Comparison of ENCODE assay signal across 20 mouse cellular contexts in the genomic region with DNA sequence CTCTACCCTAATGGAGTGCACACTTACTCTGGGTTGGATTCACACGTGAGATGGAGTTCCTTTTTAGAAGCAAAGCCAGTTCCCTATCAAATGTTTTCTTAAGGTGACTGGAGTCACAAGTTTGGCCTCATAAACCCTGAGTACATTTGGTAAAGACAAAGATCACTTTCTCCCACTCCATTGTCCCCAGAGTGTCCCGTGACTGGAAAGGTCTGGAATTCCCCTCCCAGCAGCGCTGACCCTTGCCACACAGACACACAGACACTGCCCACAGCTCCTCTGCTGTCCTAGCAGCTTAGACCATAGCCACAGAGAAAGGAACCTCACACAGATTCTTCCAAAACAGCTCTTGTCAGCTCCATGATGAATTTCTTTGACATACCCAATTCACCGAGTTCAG. TPM values are rescaled to one million over a fixed set of nuclear protein-coding genes. Genes with fewer than 3 reads are reported as not detected.
A peak's percentile ranks its signal among the peaks of the same experiment; 100 is the strongest.
DNase-seq lines count a peak whose midpoint lies in the region; ATAC-seq and TF ChIP-seq lines count a peak whose summit lies in the region.
"Had no signal": no experiment of that assay in that cellular context is flagged by ENCODE, and none has a peak within 500 bp of the region (broad histone marks: within the 10 kb centered on the region; RNA-seq: fewer than 3 reads in every experiment).

No protein-coding gene starts in this region.

- no peak for TF ChIP-seq POLR2A in olfactory bulb, adult 2 months (IDR thresholded peaks at IDR 0.05; ENCODE audit: insufficient read depth, low read depth, low read length)

- no peak overlapping the region for H3K9ac ChIP-seq in kidney, embryonic 14.5 days (ENCODE audit: low read depth, low read length)
- no peak overlapping the region for H3K9ac ChIP-seq in midbrain, embryonic 14.5 days (replicated peaks; ENCODE audit: low read length)
- H3K9ac ChIP-seq in neural tube, embryonic 15.5 days (replicated peaks), result no peak overlapping the region
- H3K9ac ChIP-seq: embryonic facial prominence, embryonic 12.5 days; hindbrain, embryonic 14.5 days; intestine, embryonic 15.5 days; limb, embryonic 15.5 days had no signal

- WGBS in kidney, embryonic 14.5 days, result 48% methylated on average over 4 of the region's 4 CpGs
- WGBS in olfactory bulb, adult 2 months, result 69% methylated on average over 4 of the region's 4 CpGs
- 74% methylated on average over 4 of the region's 4 CpGs for WGBS in forebrain, embryonic 10.5 days
- WGBS in midbrain, embryonic 14.5 days, result 73% methylated on average over 4 of the region's 4 CpGs
- 55% methylated on average over 4 of the region's 4 CpGs for WGBS in neural tube, embryonic 15.5 days

- no peak overlapping the region for H3K4me2 ChIP-seq in kidney, embryonic 14.5 days (replicated peaks; ENCODE audit: low read depth, low read length)
- no peak overlapping the region for H3K4me2 ChIP-seq in midbrain, embryonic 14.5 days (ENCODE audit: low read length)
- no peak overlapping the region for H3K4me2 ChIP-seq in neural tube, embryonic 15.5 days
- H3K4me2 ChIP-seq: embryonic facial prominence, embryonic 12.5 days; hindbrain, embryonic 14.5 days; intestine, embryonic 15.5 days; limb, embryonic 15.5 days had no signal

- H3K4me1 ChIP-seq in kidney, embryonic 14.5 days (ENCODE audit: control insufficient read depth, insufficient read depth, low read length), result no peaks in the 10 kb centered on the region
- peaks cover 20% of the 10 kb centered on the region for H3K4me1 ChIP-seq in brown adipose tissue, adult 24 weeks (ENCODE audit: control insufficient read depth, insufficient read depth, insufficient read length, low read length)
- H3K4me1 ChIP-seq in olfactory bulb, adult 2 months (ENCODE audit: control insufficient read depth, insufficient read depth, low read length), result peaks cover 13% of the 10 kb centered on the region; the same call in 1 of the 2 replicates
- peaks cover 12% of the 10 kb centered on the region; the same call in 1 of the 2 replicates for H3K4me1 ChIP-seq in forebrain, embryonic 10.5 days
- H3K4me1 ChIP-seq in midbrain, embryonic 14.5 days (ENCODE audit: control insufficient read depth, insufficient read depth, low read length), result no peaks in the 10 kb centered on the region
- H3K4me1 ChIP-seq in neural tube, embryonic 15.5 days, result peaks cover 18% of the 10 kb centered on the region
- H3K4me1 ChIP-seq: embryonic facial prominence, embryonic 12.5 days; intestine, embryonic 15.5 days had no signal

- no peak for ATAC-seq in kidney, embryonic 14.5 days (ENCODE audit: low FRiP score, low TSS enrichment)
- ATAC-seq in midbrain, embryonic 14.5 days (ENCODE audit: low FRiP score, low TSS enrichment), result no peak
- ATAC-seq in neural tube, embryonic 15.5 days (ENCODE audit: low FRiP score), result no peak
- ATAC-seq: forebrain, embryonic 16.5 days; intestine, embryonic 15.5 days had no signal

- no peak for TF ChIP-seq CTCF in olfactory bulb, adult 2 months (IDR thresholded peaks at IDR 0.05; ENCODE audit: insufficient read depth, low read depth, low read length)

- H3K4me3 ChIP-seq in kidney, embryonic 14.5 days (ENCODE audit: low read length), result no peak overlapping the region
- H3K4me3 ChIP-seq in brown adipose tissue, adult 24 weeks (ENCODE audit: insufficient read depth, low read depth, low read length), result no peak overlapping the region
- H3K4me3 ChIP-seq in olfactory bulb, adult 2 months (ENCODE audit: insufficient read depth, low read depth, low read length), result no peak overlapping the region
- H3K4me3 ChIP-seq in forebrain, embryonic 10.5 days, result no peak overlapping the region
- H3K4me3 ChIP-seq in midbrain, embryonic 14.5 days (replicated peaks; ENCODE audit: low read depth, low read length), result no peak overlapping the region
- no peak overlapping the region for H3K4me3 ChIP-seq in neural tube, embryonic 15.5 days (replicated peaks)
- H3K4me3 ChIP-seq: embryonic facial prominence, embryonic 12.5 days; heart, adult 2 months; intestine, embryonic 15.5 days; limb, embryonic 15.5 days; megakaryocyte, embryonic 14.5 days had no signal

- DNase-seq in kidney, adult 11 months, result peak; percentile 31
- peak; percentile 43 for DNase-seq in kidney, postnatal 10 days
- DNase-seq in forebrain, embryonic 10.5 days (ENCODE audit: extremely low spot score, low spot score), result no peak
- no peak for DNase-seq in midbrain, embryonic 14.5 days
- DNase-seq: adrenal gland, postnatal 10 days; cerebellum, adult 18-20 months; gastrocnemius, postnatal 10 days; heart, adult 2 months; lung, postnatal 14 days; thymus, adult 18-20 months had no signal

- no peak overlapping the region for H3K27ac ChIP-seq in kidney, embryonic 14.5 days (ENCODE audit: low read depth, low read length)
- peak overlapping the region; percentile 70 for H3K27ac ChIP-seq in brown adipose tissue, adult 24 weeks (replicated peaks; ENCODE audit: low read depth, low read length)
- H3K27ac ChIP-seq in olfactory bulb, adult 2 months (ENCODE audit: insufficient read depth, low read depth, low read length), result 0 out of 2 replicates have a peak overlapping the region, but pooled peaks have one; percentile 40
- H3K27ac ChIP-seq in forebrain, embryonic 10.5 days, result no peak overlapping the region
- no peak overlapping the region for H3K27ac ChIP-seq in midbrain, embryonic 14.5 days (replicated peaks; ENCODE audit: low read depth, low read length)
- no peak overlapping the region for H3K27ac ChIP-seq in neural tube, embryonic 15.5 days (replicated peaks)
- H3K27ac ChIP-seq: embryonic facial prominence, embryonic 12.5 days; heart, adult 2 months; hindbrain, embryonic 14.5 days; intestine, embryonic 15.5 days; limb, embryonic 15.5 days had no signal

- peaks cover 6% of the 10 kb centered on the region; the same call in 1 of the 2 replicates for H3K36me3 ChIP-seq in kidney, embryonic 14.5 days (ENCODE audit: control insufficient read depth, insufficient read depth, low read length)
- peaks cover 49% of the 10 kb centered on the region for H3K36me3 ChIP-seq in forebrain, embryonic 10.5 days (replicated peaks)
- H3K36me3 ChIP-seq in midbrain, embryonic 14.5 days (ENCODE audit: control insufficient read depth, insufficient read depth, low read length), result peaks cover 39% of the 10 kb centered on the region
- H3K36me3 ChIP-seq in neural tube, embryonic 15.5 days, result peaks cover 13% of the 10 kb centered on the region
- H3K36me3 ChIP-seq: intestine, embryonic 15.5 days had no signal

- H3K27me3 ChIP-seq in kidney, embryonic 14.5 days (ENCODE audit: control insufficient read depth, insufficient read depth, low read length), result no peaks in the 10 kb centered on the region
- H3K27me3 ChIP-seq in forebrain, embryonic 10.5 days (ENCODE audit: poor library complexity, severe bottlenecking), result no peaks in the 10 kb centered on the region
- no peaks in the 10 kb centered on the region for H3K27me3 ChIP-seq in midbrain, embryonic 14.5 days (ENCODE audit: control insufficient read depth, insufficient read depth, low read length)
- no peaks in the 10 kb centered on the region for H3K27me3 ChIP-seq in neural tube, embryonic 15.5 days (replicated peaks)
- H3K27me3 ChIP-seq: embryonic facial prominence, embryonic 12.5 days; intestine, embryonic 15.5 days; limb, embryonic 15.5 days; megakaryocyte, embryonic 14.5 days had no signal

- H3K9me3 ChIP-seq in kidney, embryonic 14.5 days (ENCODE audit: control insufficient read depth, low read length), result no peaks in the 10 kb centered on the region
- no peaks in the 10 kb centered on the region for H3K9me3 ChIP-seq in forebrain, embryonic 10.5 days
- H3K9me3 ChIP-seq in midbrain, embryonic 14.5 days (ENCODE audit: control insufficient read depth, low read length), result no peaks in the 10 kb centered on the region
- no peaks in the 10 kb centered on the region for H3K9me3 ChIP-seq in neural tube, embryonic 15.5 days (replicated peaks)
- H3K9me3 ChIP-seq: embryonic facial prominence, embryonic 12.5 days; intestine, embryonic 15.5 days; limb, embryonic 15.5 days; megakaryocyte, embryonic 14.5 days had no signal

RNA-seq across cellular contexts. Expression of a gene that starts 14.9 kb away (rescaled TPM):
- polyA plus RNA-seq in kidney, embryonic 14.5 days (2014; fragmentation: Nextera tagmentation; extraction: Ambion mirVana), result 11.2 and 16.9 TPM in 2 replicates
- 10.3 and 12.3 TPM in 2 replicates for polyA plus RNA-seq in brown adipose tissue, adult 24 weeks (2012; ENCODE audit: insufficient read depth, insufficient read length, missing spikeins)
- polyA plus RNA-seq in olfactory bulb, adult 2 months (2012; ENCODE audit: insufficient read depth, insufficient read length, low replicate concordance, missing spikeins), result 152 TPM in 1 of 2 replicates, not detected in the other
- polyA plus RNA-seq in forebrain, embryonic 10.5 days (2016; fragmentation: Nextera tagmentation; extraction: Ambion mirVana), result 21.3 and 21.9 TPM in 2 replicates
- 25.8 and 27.5 TPM in 2 replicates for polyA plus RNA-seq in midbrain, embryonic 14.5 days (2014; fragmentation: Nextera tagmentation; extraction: Ambion mirVana)
- 23.0 TPM in 2 replicates for polyA plus RNA-seq in neural tube, embryonic 15.5 days (2015; fragmentation: Nextera tagmentation; extraction: Ambion mirVana)

RNA-seq across cellular contexts. Expression of a gene that starts 48.9 kb away (rescaled TPM):
- polyA plus RNA-seq in kidney, embryonic 14.5 days (2014; fragmentation: Nextera tagmentation; extraction: Ambion mirVana), result 277 and 284 TPM in 2 replicates
- 27.9 and 46.4 TPM in 2 replicates for polyA plus RNA-seq in brown adipose tissue, adult 24 weeks (2012; ENCODE audit: insufficient read depth, insufficient read length, missing spikeins)
- 331 and 373 TPM in 2 replicates for polyA plus RNA-seq in olfactory bulb, adult 2 months (2012; ENCODE audit: insufficient read depth, insufficient read length, low replicate concordance, missing spikeins)
- 294 and 319 TPM in 2 replicates for polyA plus RNA-seq in forebrain, embryonic 10.5 days (2016; fragmentation: Nextera tagmentation; extraction: Ambion mirVana)
- 219 and 227 TPM in 2 replicates for polyA plus RNA-seq in midbrain, embryonic 14.5 days (2014; fragmentation: Nextera tagmentation; extraction: Ambion mirVana)
- polyA plus RNA-seq in neural tube, embryonic 15.5 days (2015; fragmentation: Nextera tagmentation; extraction: Ambion mirVana), result 226 and 250 TPM in 2 replicates

Comparison
In these comparisons a context has a peak if more than half of its experiments do, and no peak if none do; other contexts are left out.
1. DNase-seq: peak in kidney, adult 11 months (single experiment) and kidney, postnatal 10 days (single experiment); none in forebrain, embryonic 10.5 days (single experiment) and midbrain, embryonic 14.5 days (single experiment).
2. H3K27ac ChIP-seq: peak in brown adipose tissue, adult 24 weeks (single experiment) and olfactory bulb, adult 2 months (single experiment); none in kidney, embryonic 14.5 days (single experiment), forebrain, embryonic 10.5 days (single experiment), midbrain, embryonic 14.5 days (single experiment) and neural tube, embryonic 15.5 days (single experiment).